Mouse (Mus musculus) common myeloid progenitor, adult 5-6 weeks (primary cell): ENCODE results near the gene Tmem100. TPM values are rescaled to one million over a fixed set of nuclear protein-coding genes. Genes with fewer than 3 reads are reported as not detected.

Source experiments
- ATAC-seq: replicated peaks from 2 replicates; pipeline ENCODE4 v1.8.0; 2016; ENCODE audit warnings: low read depth, mild to moderate bottlenecking, moderate TSS enrichment, inconsistent platforms; ENCODE audit not compliant: poor library complexity, severe bottlenecking
- total RNA-seq: library from RNA; stranded (forward); fragments of 200-1000, 187-1606 nt; gene quantifications from 2 replicates; pipeline ENCODE4 v1.2.3, GENCODE M21; 2017

The Tmem100 gene
- total RNA-seq, 1 experiment from 2014 or later = 0.27 TPM

DNA sequence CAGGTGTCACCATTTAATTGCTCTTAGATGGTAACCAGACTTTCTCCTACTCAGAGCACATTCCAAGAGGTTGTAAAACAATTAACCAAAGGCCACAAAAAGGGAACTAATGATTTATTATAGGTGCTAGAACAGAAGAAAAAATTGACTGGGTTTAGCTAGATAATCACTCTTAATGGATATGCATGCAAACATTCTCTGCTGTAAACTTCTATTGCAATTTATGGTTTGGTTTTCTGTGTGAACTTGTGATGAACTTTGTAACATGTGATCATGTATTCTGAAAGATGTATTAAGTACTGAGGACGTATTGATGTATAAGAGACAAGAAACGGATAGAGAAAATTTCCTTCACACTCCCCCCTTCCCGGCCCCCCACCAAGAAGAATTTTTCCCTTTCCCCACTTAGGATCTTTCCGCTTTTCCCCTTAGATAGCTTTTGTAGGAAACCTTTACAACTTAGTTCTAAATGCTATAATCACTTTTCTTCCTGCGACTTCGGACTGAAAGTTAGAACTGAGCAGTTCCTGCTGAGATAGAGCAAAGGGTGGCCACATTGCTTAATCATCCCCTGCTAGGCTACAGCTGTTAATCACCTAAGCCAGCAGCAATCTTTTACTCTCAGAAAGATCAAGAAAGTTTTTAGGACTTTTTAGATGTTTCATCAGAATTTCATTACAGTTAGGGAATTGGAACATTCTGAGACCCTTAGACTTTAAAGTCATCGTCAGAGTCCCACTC lies 22.2 kb upstream of the Tmem100 start:
- ATAC-seq = no peak

DNA sequence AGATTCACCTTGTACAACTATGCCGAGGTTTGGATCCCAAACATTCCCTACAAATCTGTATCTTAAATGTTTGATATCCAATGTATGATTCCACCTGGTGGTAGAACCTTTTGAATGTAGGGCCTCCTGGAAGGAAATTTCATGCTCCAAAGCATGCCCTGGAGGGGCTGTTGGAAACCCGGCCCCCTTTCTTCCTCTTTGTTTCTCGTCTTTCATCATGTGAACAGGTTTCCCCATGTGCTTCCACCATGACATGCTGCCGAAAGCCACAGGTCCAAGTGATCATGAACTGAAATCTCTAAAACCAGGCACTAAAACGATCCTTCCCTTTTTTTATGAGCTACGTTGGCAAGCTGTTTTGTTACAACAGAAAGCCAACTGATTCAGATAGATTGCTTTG lies 16.5 kb upstream of the Tmem100 start:
- no peak for ATAC-seq

DNA sequence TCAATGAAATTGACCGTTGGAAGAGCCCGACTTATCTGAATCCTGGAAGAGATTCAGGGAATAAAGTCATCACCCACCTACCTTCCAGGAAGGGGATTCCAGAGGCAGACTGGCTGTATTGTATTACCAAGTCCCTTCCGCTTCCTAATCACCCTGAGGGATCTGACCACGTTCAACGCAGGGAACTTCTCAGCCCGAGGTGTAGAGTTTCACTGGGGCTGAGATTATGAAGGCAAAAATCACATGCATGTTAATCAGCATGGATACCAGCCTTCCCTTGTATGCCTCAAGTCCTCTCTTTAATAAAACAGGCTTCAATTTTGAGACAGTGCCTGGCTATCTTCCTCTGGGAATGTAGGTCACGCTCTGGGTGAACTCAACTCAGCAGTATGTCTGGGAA lies 14.9 kb upstream of the Tmem100 start:
- ATAC-seq = no peak

DNA sequence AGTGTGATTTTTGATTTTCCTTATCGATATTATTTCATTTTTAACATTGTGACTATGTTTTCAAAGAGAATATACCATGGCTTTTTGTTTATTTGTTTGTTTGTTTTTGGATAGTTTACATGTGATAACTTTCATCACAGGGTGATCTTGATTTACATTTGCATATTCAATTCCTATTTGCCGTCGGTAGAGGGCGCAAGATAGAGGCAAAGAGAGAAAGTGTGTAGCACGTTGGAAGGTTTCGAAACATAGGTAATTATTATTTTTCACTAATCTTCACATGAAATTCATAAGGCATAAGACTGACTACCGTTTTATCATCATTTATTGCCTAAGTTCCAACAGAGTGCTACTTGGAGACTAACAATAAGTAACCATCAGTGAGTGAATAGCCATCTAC lies 11.0 kb upstream of the Tmem100 start:
- ATAC-seq = peak; percentile 78

DNA sequence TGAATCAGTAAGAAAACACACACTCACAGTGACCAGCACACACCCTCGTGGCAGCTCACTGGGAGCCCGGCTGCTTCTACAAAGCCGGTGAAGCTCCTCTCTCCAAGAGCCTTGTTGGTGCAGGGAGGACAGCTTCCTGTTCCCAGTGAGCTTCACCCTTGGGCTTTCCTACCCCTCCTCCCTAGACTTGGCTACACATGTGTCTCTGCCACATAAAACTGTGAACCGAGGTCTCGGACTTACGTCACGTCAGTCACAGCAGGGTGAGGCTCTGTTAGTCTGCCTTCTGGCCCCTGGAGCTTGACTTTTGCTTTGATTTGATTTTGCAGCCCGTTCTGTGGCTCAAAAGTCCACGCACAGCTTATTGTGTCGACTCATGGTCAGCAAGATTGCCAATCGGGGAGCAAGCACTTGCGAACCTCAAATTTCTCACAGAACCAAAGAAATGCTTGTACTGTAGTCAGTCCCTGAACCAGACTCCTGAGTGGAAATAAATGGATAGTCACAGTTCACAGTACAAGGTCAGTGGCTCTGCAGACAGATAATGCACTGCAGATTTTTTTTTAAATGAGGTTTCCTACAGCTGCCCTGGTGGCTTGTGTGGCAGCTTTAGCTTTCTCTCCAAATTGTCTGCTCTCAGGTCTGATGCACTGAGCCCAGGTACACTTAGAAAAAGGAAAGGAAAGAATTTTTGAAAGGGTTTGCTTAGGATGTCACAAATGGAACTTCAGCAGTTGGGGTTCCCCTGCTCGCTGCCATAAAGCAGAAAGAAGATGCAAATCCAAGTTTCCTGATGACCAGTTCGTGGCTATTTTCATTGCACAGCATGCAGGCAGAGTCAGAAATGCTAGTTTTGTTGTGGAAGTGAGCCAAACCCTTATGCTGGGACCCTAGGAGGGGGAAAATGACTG lies 4.0 kb upstream of the Tmem100 start:
- no peak for ATAC-seq

GRCm38 (mm10) chr11:90026802-90027174 lies 3.4 kb upstream of the Tmem100 start:
- ATAC-seq = no peak

GRCm38 (mm10) chr11:90027216-90027615 lies 2.9 kb upstream of the Tmem100 start:
- no peak for ATAC-seq

GRCm38 (mm10) chr11:90028746-90029145 lies 1.4 kb upstream of the Tmem100 start:
- no peak for ATAC-seq

GRCm38 (mm10) chr11:90029354-90029753 lies 794 bp upstream of the Tmem100 start:
- peak; percentile 83 for ATAC-seq

GRCm38 (mm10) chr11:90030557-90030956 lies 409 bp downstream of the Tmem100 start:
- ATAC-seq = peak; percentile 42; the same call in 1 of the 2 replicates

DNA sequence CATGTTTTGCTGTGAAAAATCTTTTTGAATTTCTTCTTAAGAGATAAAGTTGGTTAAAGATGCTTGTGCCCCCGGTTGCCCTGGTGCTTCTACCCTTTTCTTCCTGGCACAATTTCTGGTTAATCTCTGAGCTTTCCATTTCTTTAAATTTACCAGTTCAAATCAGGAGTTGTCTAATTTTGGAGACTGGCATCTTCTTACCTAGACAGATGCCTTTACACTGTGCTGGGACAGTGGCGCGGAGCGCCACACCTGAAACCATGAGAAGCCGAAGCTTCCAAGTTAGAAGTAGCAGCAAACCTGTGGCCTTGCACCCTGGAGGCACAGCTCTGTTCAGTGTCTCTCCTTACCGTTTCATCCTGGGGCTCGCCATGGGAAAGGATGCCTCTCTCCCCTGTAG lies 928 bp downstream of the Tmem100 start:
- ATAC-seq = no peak

DNA sequence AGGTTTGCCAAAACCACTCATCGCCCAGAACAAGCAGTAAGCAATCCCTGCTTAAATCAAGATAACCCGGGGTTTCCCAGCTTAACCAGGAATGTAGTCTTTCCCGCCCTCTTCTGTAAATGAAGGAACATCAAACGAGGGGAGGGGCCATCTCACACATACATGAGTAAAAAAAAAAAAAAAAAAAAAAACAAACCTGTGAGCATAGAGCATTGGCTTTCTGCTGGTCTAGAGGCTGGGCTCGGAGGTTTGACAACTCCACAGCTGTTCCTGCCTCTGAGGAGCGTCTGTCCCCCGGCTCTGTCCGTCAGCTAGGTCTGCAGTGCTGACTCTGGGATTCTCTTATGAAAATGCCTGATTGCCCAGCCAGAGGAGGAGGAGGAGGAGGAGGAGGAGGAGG lies 2.7 kb downstream of the Tmem100 start:
- no peak for ATAC-seq

- ATAC-seq = no peak
Measured at GRCm38 (mm10) chr11:90033442-90033841, 3.3 kb downstream of the Tmem100 start.

DNA sequence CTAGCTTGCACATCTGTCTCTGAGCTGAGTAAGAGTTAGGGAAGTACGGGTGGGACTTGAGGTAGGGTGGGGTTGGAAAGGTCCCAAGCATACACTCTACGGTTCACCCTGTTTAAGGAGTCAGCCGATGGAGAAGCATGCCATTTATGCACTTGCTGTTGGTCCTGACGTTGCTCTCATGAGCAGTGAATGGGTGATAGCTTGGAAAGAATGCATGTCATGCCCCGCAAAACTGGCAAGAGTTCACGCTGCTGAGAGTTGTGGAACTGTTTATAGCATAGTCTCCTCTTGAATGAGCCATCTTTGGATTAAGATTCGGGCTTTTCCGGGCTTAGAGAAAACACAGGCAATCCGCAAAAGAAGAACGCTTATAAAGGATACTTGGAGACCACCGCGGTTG lies 4.5 kb downstream of the Tmem100 start:
- ATAC-seq = no peak

DNA sequence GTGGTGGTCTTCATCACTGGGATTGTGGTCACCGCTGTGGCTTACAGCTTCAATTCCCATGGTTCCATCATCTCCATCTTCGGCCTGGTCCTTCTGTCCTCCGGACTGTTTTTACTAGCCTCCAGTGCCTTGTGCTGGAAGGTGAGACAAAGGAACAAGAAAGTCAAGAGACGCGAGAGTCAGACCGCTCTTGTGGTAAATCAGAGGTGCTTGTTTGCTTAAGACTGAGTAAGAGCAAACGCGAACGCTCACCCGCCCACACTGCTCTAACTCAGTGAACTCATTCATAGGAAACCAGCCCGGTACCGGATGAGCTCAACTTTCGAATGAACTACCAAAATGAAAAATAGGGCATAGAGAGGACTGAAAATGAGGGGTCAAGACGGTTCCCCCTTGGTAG lies 5.4 kb downstream of the Tmem100 start:
- no peak for ATAC-seq

GRCm38 (mm10) chr11:90036416-90036815 lies 6.3 kb downstream of the Tmem100 start:
- no peak for ATAC-seq

GRCm38 (mm10) chr11:90038022-90038421 lies 7.9 kb downstream of the Tmem100 start:
- ATAC-seq = 0 out of 2 replicates have a peak, but pooled peaks have one; percentile 47

- no peak for ATAC-seq
Measured at GRCm38 (mm10) chr11:90044459-90044858, 14.3 kb downstream of the Tmem100 start.

- ATAC-seq = no peak
Measured at GRCm38 (mm10) chr11:90046211-90046610, 16.1 kb downstream of the Tmem100 start.

GRCm38 (mm10) chr11:90047271-90047670 lies 17.1 kb downstream of the Tmem100 start:
- no peak for ATAC-seq

DNA sequence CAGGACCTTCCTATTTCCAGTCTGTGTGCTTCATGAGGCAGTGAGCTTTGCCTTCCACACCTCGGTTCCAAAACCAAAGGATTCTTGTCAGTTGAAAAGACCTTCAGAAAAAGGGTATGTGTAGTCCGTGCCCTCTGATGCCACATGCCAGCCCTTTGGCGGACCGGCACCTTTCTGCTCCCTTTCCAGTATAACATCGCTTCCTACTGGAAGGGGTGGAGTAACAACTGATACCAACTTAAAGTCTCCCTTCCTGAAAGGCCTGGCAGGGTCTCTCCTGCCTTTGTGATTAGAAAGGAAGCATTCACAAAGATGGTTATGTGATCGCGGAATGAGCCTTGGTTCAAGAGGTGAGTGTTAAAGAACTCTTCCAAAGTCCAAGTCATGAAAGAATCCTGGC lies 19.9 kb downstream of the Tmem100 start:
- ATAC-seq = no peak
